Mouse (Mus musculus) layer of hippocampus, postnatal 10 days (tissue): ENCODE data around the gene Dmrt2. TPM values are rescaled to one million over a fixed set of nuclear protein-coding genes. Genes with fewer than 3 reads are reported as not detected.

ENCODE experiments used
- DNase-seq, 2 experiments: peaks; one replicate each; pipeline ENCODE4 v3.0.0; 2021; ENCODE audit warnings: low spot score in 2 of 2
- total RNA-seq, 2 experiments: library from RNA; stranded (reverse); gene quantifications; 2 replicates each; pipeline ENCODE4 v1.2.3; 2021

Gene Dmrt2
- total RNA-seq, 2 experiments from 2014 or later = 1.8 to 3.2 TPM

- no peak for DNase-seq
These were observed 3.7 kb downstream of the Dmrt2 start for GRCm38 (mm10) chr19:25675866-25676440.

GRCm38 (mm10) chr19:25698850-25699249 lies 26.6 kb downstream of the Dmrt2 start:
- DNase-seq = no peak

GRCm38 (mm10) chr19:25713382-25713781 lies 41.2 kb downstream of the Dmrt2 start:
- DNase-seq = peak; percentile 34 to 56

- DNase-seq = no peak
These were observed 42.7 kb downstream of the Dmrt2 start for GRCm38 (mm10) chr19:25714927-25715326.

GRCm38 (mm10) chr19:25722616-25723015 lies 50.4 kb downstream of the Dmrt2 start:
- DNase-seq = no peak

Other genes starting within 250 kb of the Dmrt2 start
- gene Dmrt1, start 166.8 kb upstream of the Dmrt2 start, total RNA-seq = not detected
- 1 to 10 TPM; 1.7 to 2.2 TPM for gene Dmrt3, start 62.1 kb upstream of the Dmrt2 start, total RNA-seq